Mouse (Mus musculus): ENCODE results near the gene Fgfr2. TPM values are rescaled to one million over a fixed set of nuclear protein-coding genes. Genes with fewer than 3 reads are reported as not detected.

The Fgfr2 gene
- total RNA-seq, 1 experiment from 2014 or later, result not detected

DNA sequence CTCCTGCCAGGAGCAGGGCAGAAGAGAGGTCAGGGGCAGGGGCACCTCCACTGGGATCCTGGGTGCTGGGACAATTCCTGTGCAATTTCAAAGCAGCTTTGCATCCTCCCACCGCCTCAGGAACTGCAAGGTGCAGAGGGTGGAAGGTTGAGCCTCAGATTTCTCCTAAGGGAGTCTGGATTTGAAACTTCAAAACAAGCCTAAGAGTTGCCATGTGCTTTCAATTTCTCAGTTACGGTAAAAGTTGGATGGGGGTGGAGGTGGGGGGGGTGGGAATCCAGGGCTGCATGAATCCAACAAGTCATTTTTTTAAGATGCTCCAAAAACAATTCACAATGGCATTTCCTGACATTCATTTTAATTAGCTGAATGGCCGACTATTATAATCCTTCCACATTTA lies 935.7 kb downstream of the Fgfr2 start:
- no peak for ATAC-seq (replicated peaks in 1 of 2; ENCODE audit: insufficient read depth in 1 of 2, low FRiP score in 2 of 2, low TSS enrichment in 1 of 2, low read depth in 1 of 2, poor library complexity in 2 of 2, severe bottlenecking in 2 of 2)

DNA sequence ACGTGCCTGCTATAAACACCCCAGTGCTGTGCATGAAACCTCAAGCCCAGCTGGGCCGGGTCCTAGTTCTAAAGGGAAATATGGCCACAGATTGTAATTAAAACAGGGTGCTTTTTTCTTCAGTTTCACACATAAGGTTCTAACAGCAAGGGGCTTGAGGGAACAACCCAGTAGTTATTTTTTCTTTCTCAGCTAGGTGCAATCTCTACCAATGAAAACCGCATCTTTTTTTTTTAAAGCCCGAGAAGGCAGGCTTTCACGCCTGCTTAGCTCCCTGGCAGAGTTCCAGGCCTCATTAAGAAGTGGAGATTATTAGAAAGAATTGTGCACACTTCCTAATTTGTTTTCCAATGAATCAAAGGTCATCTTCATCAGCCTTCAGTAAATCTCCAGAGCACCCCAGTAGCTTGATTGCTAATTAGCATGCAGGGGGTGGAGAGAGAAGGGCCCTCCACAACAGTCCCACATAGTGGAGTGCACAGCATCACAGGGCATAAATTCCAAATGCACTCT lies 939.2 kb downstream of the Fgfr2 start:
- no peak for ATAC-seq (replicated peaks in 1 of 2; ENCODE audit: insufficient read depth in 1 of 2, low FRiP score in 2 of 2, low TSS enrichment in 1 of 2, low read depth in 1 of 2, poor library complexity in 2 of 2, severe bottlenecking in 2 of 2)

DNA sequence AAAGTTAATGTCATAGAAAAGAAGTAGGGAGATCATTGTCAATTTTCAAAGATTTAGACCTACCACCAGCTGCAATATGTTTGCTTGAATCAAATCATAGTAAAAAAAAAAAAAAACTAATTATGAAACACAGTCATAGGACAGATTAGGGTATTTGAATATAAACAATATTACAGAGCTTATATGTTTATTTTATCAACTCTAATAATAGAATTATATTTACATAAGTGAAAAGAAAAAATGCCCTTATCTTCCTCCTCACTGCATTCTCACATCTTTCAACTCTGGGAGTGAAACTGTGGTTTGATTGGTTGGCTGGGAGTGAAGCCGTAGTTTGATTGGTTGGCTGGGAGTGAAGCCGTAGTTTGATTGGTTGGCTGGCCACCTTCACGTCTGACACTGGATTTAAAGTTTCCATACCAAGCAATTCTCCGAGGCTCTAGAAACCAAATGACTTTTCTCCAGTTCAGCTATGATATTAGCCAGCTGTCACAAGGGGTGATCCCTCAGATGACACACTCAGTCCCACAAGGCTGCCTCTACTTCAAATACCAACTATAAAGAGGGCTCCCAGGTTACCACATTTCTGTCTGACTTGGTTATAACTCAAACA lies 941.5 kb downstream of the Fgfr2 start:
- no peak for ATAC-seq (replicated peaks in 1 of 2; ENCODE audit: insufficient read depth in 1 of 2, low FRiP score in 2 of 2, low TSS enrichment in 1 of 2, low read depth in 1 of 2, poor library complexity in 2 of 2, severe bottlenecking in 2 of 2)

DNA sequence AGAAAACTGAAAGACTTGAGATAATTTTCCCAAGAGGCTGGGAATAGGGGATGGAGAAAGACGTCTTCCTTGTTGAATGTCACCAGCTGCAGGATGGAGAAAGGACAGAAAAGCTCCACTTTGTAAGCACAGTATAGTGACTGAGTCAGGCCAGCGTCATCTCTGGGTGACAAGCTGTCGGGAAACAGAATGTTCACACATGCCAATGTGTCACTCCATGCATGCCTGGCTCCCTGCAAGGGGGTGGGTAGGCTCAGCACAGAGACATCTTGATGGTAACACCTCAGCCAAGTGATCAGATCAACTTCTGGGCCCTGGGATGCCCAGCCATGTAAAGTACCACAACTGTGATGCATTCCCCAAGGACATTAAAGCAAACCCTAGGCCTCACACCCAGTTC lies 942.1 kb downstream of the Fgfr2 start:
- no peak for ATAC-seq (replicated peaks in 1 of 2; ENCODE audit: insufficient read depth in 1 of 2, low FRiP score in 2 of 2, low TSS enrichment in 1 of 2, low read depth in 1 of 2, poor library complexity in 2 of 2, severe bottlenecking in 2 of 2)

DNA sequence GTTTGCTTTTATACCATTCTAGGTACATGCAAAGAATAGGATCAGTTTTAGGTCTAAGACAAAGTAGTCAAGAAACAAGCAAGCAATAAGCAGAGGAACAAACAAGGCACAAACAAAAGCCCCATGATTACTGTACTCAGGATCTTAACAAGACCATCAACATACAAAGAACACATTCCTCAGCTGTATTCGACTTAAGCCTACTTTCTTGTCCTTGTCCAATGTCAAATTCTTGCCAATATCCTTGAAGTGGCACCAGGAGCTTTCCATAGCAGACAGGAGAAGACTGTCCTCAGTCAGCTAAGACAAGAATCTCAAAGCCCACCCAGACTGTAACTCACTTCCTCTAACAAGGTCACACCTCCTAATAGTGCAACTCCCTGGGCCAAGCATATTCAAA lies 944.1 kb downstream of the Fgfr2 start:
- no peak for ATAC-seq (replicated peaks in 1 of 2; ENCODE audit: insufficient read depth in 1 of 2, low FRiP score in 2 of 2, low TSS enrichment in 1 of 2, low read depth in 1 of 2, poor library complexity in 2 of 2, severe bottlenecking in 2 of 2)

DNA sequence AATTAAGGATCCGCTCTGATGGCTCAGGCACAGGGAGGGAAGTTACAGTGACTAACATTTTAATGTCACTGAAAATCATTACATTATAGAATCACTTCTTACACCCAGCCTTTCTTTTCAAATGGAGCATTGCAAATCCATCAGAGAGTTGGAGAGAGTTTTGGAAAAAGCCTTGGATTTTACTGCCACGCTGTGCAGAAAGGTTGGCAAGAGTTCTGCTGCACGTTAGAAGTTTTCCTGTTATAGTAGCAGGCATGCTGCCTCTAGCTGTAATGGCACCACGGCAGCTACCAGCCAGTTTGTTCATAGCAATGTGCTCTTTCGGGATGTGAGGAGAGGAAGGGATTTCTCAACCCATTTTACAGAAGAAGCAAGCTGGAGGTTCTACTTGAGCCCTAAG lies 948.4 kb downstream of the Fgfr2 start:
- ATAC-seq (replicated peaks in 1 of 2; ENCODE audit: insufficient read depth in 1 of 2, low FRiP score in 2 of 2, low TSS enrichment in 1 of 2, low read depth in 1 of 2, poor library complexity in 2 of 2, severe bottlenecking in 2 of 2), result no peak

DNA sequence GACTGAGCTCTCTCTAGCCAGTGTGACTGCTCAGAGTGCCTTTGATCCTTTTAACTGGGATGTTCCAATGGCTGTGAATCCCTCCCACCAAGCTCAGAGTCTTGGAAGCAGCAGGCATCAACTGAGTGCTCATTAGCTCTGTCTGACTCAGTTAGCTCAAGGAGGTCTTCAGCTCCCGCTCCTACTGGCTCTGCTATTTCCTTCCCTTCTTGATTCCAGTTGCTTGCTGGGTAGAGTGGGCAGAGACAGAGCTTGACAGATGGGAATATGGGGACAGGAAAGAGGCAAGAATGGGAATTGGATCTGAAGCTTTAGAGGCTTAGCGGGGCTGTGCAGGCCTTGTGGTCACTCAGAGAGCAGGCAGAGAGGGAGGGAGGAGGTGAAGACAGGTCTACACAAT lies 948.9 kb downstream of the Fgfr2 start:
- no peak for ATAC-seq (replicated peaks in 1 of 2; ENCODE audit: insufficient read depth in 1 of 2, low FRiP score in 2 of 2, low TSS enrichment in 1 of 2, low read depth in 1 of 2, poor library complexity in 2 of 2, severe bottlenecking in 2 of 2)

DNA sequence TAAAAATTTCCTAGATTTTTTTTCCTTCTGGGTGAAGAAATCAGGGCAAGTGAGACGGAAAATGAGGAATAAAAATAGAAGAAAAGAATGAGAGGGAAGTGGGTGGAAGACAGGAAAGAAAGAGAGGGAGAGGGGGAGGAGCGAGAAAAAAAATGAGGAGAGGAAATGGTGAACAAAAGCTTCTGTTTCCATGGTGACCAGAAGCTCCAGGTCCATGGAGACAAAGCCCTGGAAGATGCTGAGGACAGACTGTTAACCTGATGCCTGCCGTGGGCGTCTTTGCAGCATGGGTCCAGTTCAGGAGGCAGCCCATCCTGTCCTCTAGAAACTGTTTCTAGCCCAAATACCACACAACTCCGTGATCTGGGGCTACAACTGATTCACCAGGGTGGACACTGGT lies 950.9 kb downstream of the Fgfr2 start:
- no peak for ATAC-seq (replicated peaks in 1 of 2; ENCODE audit: insufficient read depth in 1 of 2, low FRiP score in 2 of 2, low TSS enrichment in 1 of 2, low read depth in 1 of 2, poor library complexity in 2 of 2, severe bottlenecking in 2 of 2)

DNA sequence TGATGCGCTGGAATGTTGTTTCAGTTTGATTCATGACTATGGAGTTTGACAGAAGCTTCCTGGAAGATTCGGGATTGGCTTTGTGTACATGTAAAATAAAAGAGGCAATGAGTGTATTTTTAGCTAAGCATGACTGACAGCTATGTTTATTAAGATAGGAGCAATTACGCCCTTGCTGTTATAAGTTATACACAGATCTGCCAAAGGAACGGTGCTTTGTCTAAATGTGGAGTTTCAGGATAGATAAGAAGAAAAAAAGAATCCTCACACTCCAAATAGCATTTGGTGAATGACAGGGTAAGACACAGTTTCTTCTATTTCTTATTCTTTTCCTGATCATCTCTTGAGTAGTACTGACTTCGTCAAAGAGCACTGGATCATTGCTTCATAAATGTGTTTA lies 951.4 kb downstream of the Fgfr2 start:
- ATAC-seq (replicated peaks in 1 of 2; ENCODE audit: insufficient read depth in 1 of 2, low FRiP score in 2 of 2, low TSS enrichment in 1 of 2, low read depth in 1 of 2, poor library complexity in 2 of 2, severe bottlenecking in 2 of 2), result no peak

DNA sequence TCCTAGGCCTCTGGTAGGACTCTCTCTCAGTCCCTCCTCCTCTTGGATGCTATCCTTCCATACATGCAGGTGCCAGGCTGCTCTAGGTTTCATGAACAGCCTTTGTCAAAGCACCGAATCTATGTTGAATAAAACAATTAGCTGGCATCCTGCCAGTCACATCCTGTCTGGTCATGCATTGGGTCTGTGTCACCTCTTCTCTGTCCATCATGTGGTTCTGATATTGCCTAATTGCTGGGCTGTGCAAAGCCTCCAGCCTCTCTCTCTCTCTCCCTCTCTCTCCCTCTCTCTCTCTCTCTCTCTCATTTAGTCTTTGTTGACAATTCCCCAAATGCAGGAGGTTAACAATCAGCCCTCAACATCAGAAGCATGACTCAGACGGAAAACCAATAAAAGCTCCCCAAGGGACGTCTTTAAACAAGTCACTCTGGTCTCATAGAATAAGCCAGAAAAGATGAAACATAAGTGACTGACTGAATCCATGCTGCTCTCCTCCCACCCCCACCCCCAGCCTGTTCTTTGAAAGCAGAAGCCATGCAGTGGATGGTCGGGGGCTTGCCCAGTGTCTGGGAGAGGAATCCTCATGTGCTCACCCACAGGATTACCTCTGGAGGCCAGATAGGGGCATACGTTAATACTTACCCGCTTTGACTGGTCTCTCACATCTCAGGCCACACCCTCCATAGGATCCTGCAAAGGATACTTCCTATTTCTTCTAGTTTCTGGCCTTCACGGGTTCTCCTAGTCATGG lies 953.6 kb downstream of the Fgfr2 start:
- no peak for ATAC-seq (replicated peaks in 1 of 2; ENCODE audit: insufficient read depth in 1 of 2, low FRiP score in 2 of 2, low TSS enrichment in 1 of 2, low read depth in 1 of 2, poor library complexity in 2 of 2, severe bottlenecking in 2 of 2)

DNA sequence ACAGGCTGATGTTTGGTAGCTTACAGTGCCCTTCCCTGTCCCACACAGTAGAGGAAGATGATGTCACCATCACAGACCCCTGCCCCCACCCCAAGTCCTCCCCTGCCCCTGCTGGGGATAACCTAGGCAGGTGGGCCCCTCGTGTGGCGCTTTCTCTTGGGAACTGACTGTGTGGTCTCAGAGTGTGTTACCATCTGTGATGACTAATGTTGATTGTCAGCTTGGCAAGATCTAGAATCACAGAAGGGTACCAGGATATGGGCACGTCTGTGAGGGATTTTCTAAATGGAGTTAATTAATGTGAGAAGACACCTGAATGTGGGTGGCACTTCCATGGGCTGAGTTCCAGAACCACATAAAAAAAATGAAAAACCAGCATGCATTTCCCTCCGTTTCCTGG lies 955.9 kb downstream of the Fgfr2 start:
- no peak for ATAC-seq (replicated peaks in 1 of 2; ENCODE audit: insufficient read depth in 1 of 2, low FRiP score in 2 of 2, low TSS enrichment in 1 of 2, low read depth in 1 of 2, poor library complexity in 2 of 2, severe bottlenecking in 2 of 2)

DNA sequence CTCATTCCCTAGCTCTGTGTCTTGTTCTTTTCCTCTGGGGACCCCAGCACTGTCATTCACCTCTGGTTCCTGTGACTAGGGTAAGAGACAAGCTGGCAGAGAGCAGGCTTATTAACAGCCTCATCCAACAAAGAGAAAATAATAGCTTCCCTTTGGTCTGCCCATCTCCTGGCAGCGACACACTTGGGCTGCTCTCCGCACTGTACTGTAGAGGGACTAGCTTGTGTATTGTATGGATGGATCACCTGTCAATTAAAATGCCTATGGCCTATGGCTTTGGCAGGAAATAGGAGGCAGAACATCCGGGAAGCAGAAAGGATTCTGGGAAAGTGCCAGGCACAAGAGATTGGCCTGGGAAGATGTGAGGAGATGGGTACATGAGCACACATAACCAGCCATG lies 960.9 kb downstream of the Fgfr2 start:
- ATAC-seq (replicated peaks in 1 of 2; ENCODE audit: insufficient read depth in 1 of 2, low FRiP score in 2 of 2, low TSS enrichment in 1 of 2, low read depth in 1 of 2, poor library complexity in 2 of 2, severe bottlenecking in 2 of 2), result no peak

DNA sequence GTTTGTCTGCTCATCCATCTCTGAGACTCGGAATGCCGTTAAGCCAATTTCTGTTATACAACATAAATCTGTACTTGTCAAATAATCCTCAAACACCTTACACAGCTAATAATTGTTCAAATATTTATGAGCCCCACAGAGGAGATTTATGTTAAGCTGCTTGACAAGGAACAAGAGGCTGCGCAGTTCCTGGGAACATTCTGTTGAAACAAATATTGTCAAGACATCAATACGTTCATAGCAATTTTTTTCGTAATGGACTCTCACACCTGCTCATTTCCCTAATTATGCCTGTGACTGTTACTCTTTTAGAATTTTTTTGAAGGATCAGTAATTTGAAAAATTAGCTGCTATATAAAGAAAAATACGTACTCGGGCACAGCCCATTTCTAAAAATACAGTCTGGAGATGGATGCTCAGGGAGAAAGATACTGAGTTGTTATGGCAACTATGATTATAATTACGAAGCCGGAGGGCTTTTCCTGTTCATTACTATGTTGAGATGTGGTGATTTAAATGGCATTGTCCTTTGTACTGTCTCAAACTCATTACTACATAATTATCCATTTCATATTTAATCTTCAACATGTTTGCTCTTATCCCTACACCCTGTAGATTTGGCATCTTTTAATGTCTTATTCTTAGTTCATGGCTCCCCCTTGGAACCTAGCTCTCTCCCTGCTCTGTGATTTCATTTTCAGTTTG lies 964.7 kb downstream of the Fgfr2 start:
- no peak for ATAC-seq (replicated peaks in 1 of 2; ENCODE audit: insufficient read depth in 1 of 2, low FRiP score in 2 of 2, low TSS enrichment in 1 of 2, low read depth in 1 of 2, poor library complexity in 2 of 2, severe bottlenecking in 2 of 2)

DNA sequence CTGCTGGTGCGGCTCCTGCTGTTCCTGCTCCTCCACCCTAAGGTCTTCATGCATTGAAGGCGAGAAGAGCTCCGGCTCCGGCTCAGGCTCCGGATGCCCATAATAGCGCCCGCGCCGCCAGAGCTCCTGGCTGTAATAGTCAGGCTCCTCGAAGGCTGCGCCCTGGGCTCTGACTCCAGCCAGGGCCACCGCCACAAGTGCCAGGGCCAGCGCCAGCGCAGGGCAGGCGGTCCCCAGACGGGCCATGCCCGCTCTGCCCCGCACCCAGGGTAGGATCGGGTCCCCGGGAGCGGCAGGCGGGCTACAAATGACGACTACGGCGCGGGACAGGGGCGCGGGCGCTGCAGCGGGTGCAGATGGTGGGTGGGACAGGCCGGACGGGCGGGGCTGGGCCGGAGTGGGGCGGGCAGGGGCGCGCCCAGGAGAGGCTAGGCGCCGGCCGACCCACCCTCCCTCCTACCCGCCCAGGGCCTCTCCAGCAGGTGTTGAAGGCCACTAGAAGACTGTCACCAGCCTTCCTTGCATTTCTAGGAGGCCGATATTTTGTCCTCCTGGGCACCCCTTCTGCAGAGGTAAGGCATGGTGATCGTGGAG lies 968.7 kb downstream of the Fgfr2 start, which contains the start of gene Cpxm2:
TSS of gene Cpxm2 (minus strand) at position 372 of the 594 bp plus-strand sequence.
- no peak for ATAC-seq (replicated peaks in 1 of 2; ENCODE audit: insufficient read depth in 1 of 2, low FRiP score in 2 of 2, low TSS enrichment in 1 of 2, low read depth in 1 of 2, poor library complexity in 2 of 2, severe bottlenecking in 2 of 2)

DNA sequence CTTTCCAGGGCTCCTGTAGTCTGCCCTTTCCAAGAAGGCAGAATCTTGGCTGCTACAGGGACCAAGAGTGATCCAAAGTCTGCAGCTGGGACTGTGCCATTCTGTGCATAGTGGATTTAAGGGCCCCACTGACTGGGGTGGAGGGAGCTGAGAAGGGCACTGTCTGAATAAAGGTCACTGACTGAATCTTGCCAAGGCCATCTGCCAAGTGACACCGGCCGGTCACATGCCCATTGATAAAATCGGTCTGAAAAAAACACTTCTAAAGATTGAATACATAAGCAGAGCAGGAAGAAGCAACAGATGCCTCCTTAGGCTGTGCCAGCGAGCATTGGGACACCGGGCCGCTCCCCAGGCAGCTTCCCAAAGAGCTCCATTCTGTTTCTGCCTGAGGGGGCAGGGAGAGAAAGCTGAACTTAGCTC lies 969.4 kb downstream of the Fgfr2 start:
- ATAC-seq (replicated peaks in 1 of 2; ENCODE audit: insufficient read depth in 1 of 2, low FRiP score in 2 of 2, low TSS enrichment in 1 of 2, low read depth in 1 of 2, poor library complexity in 2 of 2, severe bottlenecking in 2 of 2), result no peak

DNA sequence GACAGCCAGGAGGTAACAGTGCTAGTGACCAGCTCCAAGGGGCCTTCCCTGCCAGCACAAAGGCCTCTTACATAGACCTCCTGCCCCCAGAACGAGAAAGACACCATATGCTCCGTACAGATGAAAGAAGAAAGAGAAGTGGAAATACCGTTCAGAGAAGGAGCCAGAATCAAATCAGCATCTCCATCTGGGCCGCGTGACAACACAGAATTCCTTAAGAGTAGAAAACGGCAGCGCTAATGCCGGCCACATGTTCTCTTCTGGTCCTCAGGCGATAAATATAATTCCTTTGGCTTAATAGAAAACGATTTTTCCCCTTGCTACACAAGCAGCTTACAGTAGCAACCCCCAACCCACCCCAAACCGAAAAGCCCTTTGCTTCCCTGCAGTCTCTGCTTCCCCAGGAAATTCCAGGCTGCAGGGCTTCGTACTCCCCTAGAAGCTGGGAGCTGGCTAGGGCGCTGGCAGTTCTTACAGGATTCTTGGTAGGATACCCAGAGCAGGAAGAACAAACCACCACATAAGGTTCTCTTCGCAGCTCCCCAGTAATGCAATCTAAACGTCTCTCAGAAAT lies 977.8 kb downstream of the Fgfr2 start:
- no peak for ATAC-seq (replicated peaks in 1 of 2; ENCODE audit: insufficient read depth in 1 of 2, low FRiP score in 2 of 2, low TSS enrichment in 1 of 2, low read depth in 1 of 2, poor library complexity in 2 of 2, severe bottlenecking in 2 of 2)

DNA sequence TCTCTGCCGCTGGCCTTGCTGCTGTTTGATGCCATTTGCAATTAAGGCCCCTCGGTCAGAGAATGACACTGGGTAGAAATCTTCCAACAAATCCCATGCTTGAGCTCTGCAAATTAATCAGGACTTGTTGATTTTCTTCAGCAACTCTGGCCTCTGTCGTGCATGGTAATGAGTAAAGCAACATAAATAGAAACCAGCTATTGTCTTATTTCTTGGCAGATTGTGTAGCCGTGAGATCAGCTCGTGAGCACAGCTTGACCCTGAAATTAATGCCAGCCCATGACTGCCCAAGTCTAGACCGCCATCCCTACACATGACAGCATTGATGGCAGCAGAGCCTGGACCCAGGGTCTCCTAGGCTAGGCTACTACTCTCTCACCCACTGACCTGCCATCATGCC lies 994.5 kb downstream of the Fgfr2 start:
- no peak for ATAC-seq (replicated peaks in 1 of 2; ENCODE audit: insufficient read depth in 1 of 2, low FRiP score in 2 of 2, low TSS enrichment in 1 of 2, low read depth in 1 of 2, poor library complexity in 2 of 2, severe bottlenecking in 2 of 2)

DNA sequence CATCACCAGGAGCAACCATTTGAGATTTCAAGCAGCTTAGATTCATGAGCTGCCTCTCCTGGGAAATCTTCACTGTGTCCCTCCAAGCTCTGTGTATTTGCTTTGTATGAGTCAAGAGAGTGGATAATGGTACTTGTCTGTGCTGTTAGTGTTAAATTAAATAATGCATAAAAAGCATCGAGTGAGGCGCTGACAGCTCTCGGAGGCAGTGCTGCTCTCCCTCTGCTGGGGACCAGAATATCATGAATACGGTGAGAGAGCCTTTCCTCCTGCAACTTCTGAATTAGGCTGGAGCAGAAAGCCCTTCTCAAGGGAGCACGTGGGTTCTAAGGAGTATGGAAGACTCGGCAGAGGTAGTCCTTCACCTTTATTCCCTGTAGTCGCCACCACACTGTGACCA lies 998.2 kb downstream of the Fgfr2 start:
- ATAC-seq (replicated peaks in 1 of 2; ENCODE audit: insufficient read depth in 1 of 2, low FRiP score in 2 of 2, low TSS enrichment in 1 of 2, low read depth in 1 of 2, poor library complexity in 2 of 2, severe bottlenecking in 2 of 2), result no peak

Measured in hematopoietic stem cell, adult 5-6 weeks (primary cell).